ENCODE assay signal across 8 mouse cellular contexts in the genomic region with DNA sequence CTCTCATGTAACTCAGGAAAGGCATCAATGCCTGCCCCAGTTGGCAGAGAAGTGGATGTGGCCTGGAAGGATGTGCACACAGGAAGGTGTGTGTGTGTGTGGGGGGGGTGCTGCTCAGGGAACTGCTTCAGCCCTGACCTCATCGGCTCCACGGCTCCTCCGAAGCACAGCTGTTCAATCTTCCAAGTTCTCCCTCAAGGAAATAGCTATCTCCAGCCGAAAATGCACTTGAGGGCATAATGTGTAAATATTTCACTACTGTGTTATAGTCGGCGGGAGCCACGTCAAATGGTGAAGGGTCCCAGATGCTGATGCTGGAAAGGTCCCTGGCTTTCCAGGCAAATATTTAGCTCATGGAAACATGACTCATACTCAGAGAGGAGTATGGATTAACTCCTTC. TPM values are rescaled to one million over a fixed set of nuclear protein-coding genes. Genes with fewer than 3 reads are reported as not detected.
DNase-seq lines count a peak whose midpoint lies in the region; ATAC-seq lines count a peak whose summit lies in the region.

No protein-coding gene starts in this region.

- no peak overlapping the region for H3K4me3 ChIP-seq in forebrain, embryonic 13.5 days
- no peak overlapping the region for H3K4me3 ChIP-seq in forebrain, embryonic 14.5 days (ENCODE audit: low read depth, low read length)
- no peak overlapping the region for H3K4me3 ChIP-seq in intestine, embryonic 14.5 days (ENCODE audit: low read depth, low read length)
- no peak overlapping the region for H3K4me3 ChIP-seq in lung, embryonic 15.5 days

- no peak overlapping the region for H3K4me2 ChIP-seq in forebrain, embryonic 13.5 days
- H3K4me2 ChIP-seq in forebrain, embryonic 14.5 days (ENCODE audit: low read length): no peak overlapping the region
- peak overlapping the region; percentile 3; the same call in 1 of the 2 replicates for H3K4me2 ChIP-seq in intestine, embryonic 14.5 days (ENCODE audit: low read length)
- peak overlapping the region; percentile 23 for H3K4me2 ChIP-seq in lung, embryonic 15.5 days

- no peak for DNase-seq in forebrain, embryonic 14.5 days (ENCODE audit: low spot score)
- peak; percentile 46 for DNase-seq in embryo, embryonic 11 days
- DNase-seq in intestine, embryonic 14.5 days (ENCODE audit: low spot score): peak; percentile 79
- no peak for DNase-seq in adipocyte (ENCODE audit: low spot score)
- no peak for DNase-seq in cerebellum, postnatal 10 days
- no peak for DNase-seq in right cerebral cortex, postnatal 25 days

- no peaks in the 10 kb centered on the region for H3K9me3 ChIP-seq in forebrain, embryonic 13.5 days (replicated peaks)
- no peaks in the 10 kb centered on the region for H3K9me3 ChIP-seq in forebrain, embryonic 14.5 days (replicated peaks; ENCODE audit: control insufficient read depth, low read length)
- no peaks in the 10 kb centered on the region for H3K9me3 ChIP-seq in intestine, embryonic 14.5 days (ENCODE audit: control insufficient read depth, low read length)
- no peaks in the 10 kb centered on the region for H3K9me3 ChIP-seq in lung, embryonic 15.5 days

- H3K27me3 ChIP-seq in forebrain, embryonic 13.5 days: no peaks in the 10 kb centered on the region
- no peaks in the 10 kb centered on the region for H3K27me3 ChIP-seq in forebrain, embryonic 14.5 days (replicated peaks; ENCODE audit: control insufficient read depth, insufficient read depth, low read length)
- H3K27me3 ChIP-seq in intestine, embryonic 14.5 days (replicated peaks; ENCODE audit: control insufficient read depth, insufficient read depth, low read length): no peaks in the 10 kb centered on the region
- no peaks in the 10 kb centered on the region for H3K27me3 ChIP-seq in lung, embryonic 15.5 days

- no peaks in the 10 kb centered on the region for H3K4me1 ChIP-seq in forebrain, embryonic 13.5 days
- H3K4me1 ChIP-seq in forebrain, embryonic 14.5 days (ENCODE audit: control insufficient read depth, insufficient read depth, low read length): no peaks in the 10 kb centered on the region
- peaks cover 46% of the 10 kb centered on the region for H3K4me1 ChIP-seq in intestine, embryonic 14.5 days (replicated peaks; ENCODE audit: control insufficient read depth, insufficient read depth, low read length)
- H3K4me1 ChIP-seq in lung, embryonic 15.5 days: peaks cover 59% of the 10 kb centered on the region

- H3K27ac ChIP-seq in forebrain, embryonic 13.5 days: peak overlapping the region; percentile 25; the same call in 1 of the 2 replicates
- no peak overlapping the region for H3K27ac ChIP-seq in forebrain, embryonic 14.5 days (ENCODE audit: low read depth, low read length)
- H3K27ac ChIP-seq in intestine, embryonic 14.5 days (ENCODE audit: low read depth): peak overlapping the region; percentile 96
- H3K27ac ChIP-seq in lung, embryonic 15.5 days: peak overlapping the region; percentile 87

- 90% methylated on average over 7 of the region's 7 CpGs for WGBS in forebrain, embryonic 13.5 days
- WGBS in forebrain, embryonic 14.5 days: 89% methylated on average over 7 of the region's 7 CpGs
- WGBS in intestine, embryonic 14.5 days: 14% methylated on average over 7 of the region's 7 CpGs
- WGBS in lung, embryonic 15.5 days: 2% methylated on average over 7 of the region's 7 CpGs

- no peaks in the 10 kb centered on the region for H3K36me3 ChIP-seq in forebrain, embryonic 13.5 days (ENCODE audit: poor library complexity, severe bottlenecking)
- H3K36me3 ChIP-seq in forebrain, embryonic 14.5 days (ENCODE audit: control insufficient read depth, insufficient read depth, low read length): no peaks in the 10 kb centered on the region
- H3K36me3 ChIP-seq in intestine, embryonic 14.5 days (ENCODE audit: control insufficient read depth, insufficient read depth, low read length): peaks cover 68% of the 10 kb centered on the region
- no peaks in the 10 kb centered on the region for H3K36me3 ChIP-seq in lung, embryonic 15.5 days

- ATAC-seq in forebrain, embryonic 13.5 days: no peak
- ATAC-seq in forebrain, embryonic 14.5 days: no peak
- ATAC-seq in intestine, embryonic 14.5 days (replicated peaks; ENCODE audit: low FRiP score, low TSS enrichment, low read depth): peak; percentile 78
- peak; percentile 81 for ATAC-seq in lung, embryonic 15.5 days (ENCODE audit: borderline replicate concordance, extremely low read depth, low FRiP score, low TSS enrichment)

- no peak overlapping the region for H3K9ac ChIP-seq in forebrain, embryonic 13.5 days
- H3K9ac ChIP-seq in forebrain, embryonic 14.5 days (ENCODE audit: low read length): no peak overlapping the region
- 0 out of 2 replicates have a peak overlapping the region, but pooled peaks have one; percentile 11 for H3K9ac ChIP-seq in intestine, embryonic 14.5 days (ENCODE audit: low read length)
- no peak overlapping the region for H3K9ac ChIP-seq in lung, embryonic 15.5 days

RNA-seq across cellular contexts. Expression of gene Tgfbi, which starts 25.6 kb away (rescaled TPM):
- polyA plus RNA-seq in forebrain, embryonic 13.5 days (2015; fragmentation: Nextera tagmentation; extraction: Ambion mirVana): 4.8 and 6.9 TPM in 2 replicates
- 3.0 and 3.8 TPM in 2 replicates for polyA plus RNA-seq in forebrain, embryonic 14.5 days (2014; fragmentation: Nextera tagmentation; extraction: Ambion mirVana)
- polyA plus RNA-seq in intestine, embryonic 14.5 days (2014; fragmentation: Nextera tagmentation; extraction: Ambion mirVana): 123 and 163 TPM in 2 replicates
- polyA plus RNA-seq in lung, embryonic 15.5 days (2015; fragmentation: Nextera tagmentation; extraction: Ambion mirVana): 189 TPM in 2 replicates

Comparison
In these comparisons a context has a peak if more than half of its experiments do, and no peak if none do; other contexts are left out.
1. ATAC-seq: peak in intestine, embryonic 14.5 days (single experiment) and lung, embryonic 15.5 days (single experiment); none in forebrain, embryonic 13.5 days (single experiment) and forebrain, embryonic 14.5 days (single experiment).
2. H3K4me2 ChIP-seq: peak in intestine, embryonic 14.5 days (single experiment) and lung, embryonic 15.5 days (single experiment); none in forebrain, embryonic 13.5 days (single experiment) and forebrain, embryonic 14.5 days (single experiment).
3. DNase-seq: peak in embryo, embryonic 11 days (single experiment) and intestine, embryonic 14.5 days (single experiment); none in forebrain, embryonic 14.5 days (single experiment), adipocyte (single experiment), cerebellum, postnatal 10 days (0 of 2) and right cerebral cortex, postnatal 25 days (single experiment).
4. RNA of gene Tgfbi, which starts 25.6 kb away (polyA plus RNA-seq): 189 TPM in lung, embryonic 15.5 days and 123 to 163 TPM in intestine, embryonic 14.5 days; 4.8 to 6.9 TPM in forebrain, embryonic 13.5 days and 3.0 to 3.8 TPM in forebrain, embryonic 14.5 days; every median in the first group is over 10 times any median in the second.